Mouse (Mus musculus) urinary bladder, postnatal 36 days (tissue): Measurements from ENCODE around the gene Smad3.

ENCODE experiments used
- DNase-seq, 2 experiments: peaks; one replicate each; pipeline ENCODE4 v3.0.0; 2022; ENCODE audit warnings: low spot score in 2 of 2, mixed read lengths in 1 of 2

The Smad3 gene

DNA sequence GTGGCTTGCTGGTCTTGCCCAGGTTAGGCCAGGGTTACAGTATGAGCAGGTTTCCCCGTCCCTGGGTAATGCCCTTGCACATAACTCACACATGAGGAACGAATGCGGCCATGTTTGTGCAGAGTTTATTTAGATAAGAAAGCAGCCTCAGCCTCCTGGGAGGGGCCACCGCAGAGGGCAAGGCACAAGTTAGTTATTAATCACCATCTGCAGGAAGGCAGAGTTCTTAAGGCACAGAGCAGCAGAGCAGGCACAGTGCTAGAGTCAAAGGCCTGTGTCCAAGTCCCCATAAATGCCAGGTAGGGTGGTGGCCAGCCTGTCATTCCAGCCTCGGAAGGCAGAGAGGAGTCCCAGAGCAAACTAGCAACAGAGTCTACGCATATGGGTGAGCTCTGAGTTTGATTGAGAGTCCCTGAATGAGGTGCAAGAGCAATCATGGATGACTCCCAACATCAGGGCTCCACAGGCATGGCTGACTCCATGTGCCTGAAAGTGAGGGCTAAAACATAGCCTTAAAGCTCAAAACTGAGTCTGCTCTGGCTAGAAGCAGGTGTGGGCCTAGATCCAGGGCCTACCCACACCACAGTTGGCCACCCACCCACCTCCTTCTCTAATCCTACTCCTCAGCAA is 17.2 kb upstream of the Smad3 start:
- DNase-seq: no peak

GRCm38 (mm10) chr9:63772452-63772851 is 14.7 kb upstream of the Smad3 start:
- no peak for DNase-seq

DNA sequence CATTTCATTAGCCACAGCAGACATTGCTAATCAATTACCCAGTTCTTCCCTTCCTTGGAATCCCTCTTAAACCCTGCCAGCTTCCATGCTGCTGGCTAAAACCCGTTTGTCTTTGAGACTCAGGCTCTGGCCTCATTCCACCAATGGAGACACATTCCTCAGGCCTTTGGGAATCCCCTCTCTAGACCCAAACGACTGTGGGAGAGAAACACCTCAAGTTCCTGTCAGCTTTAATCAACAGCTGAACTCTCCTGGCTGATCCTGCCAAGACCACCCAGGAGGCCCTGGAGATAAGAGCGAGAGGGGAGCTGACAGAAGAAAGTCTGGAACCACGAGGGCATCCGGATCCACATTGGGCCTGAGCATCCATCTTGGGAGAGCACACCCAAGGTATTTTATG is 13.9 kb upstream of the Smad3 start:
- DNase-seq: no peak

DNA sequence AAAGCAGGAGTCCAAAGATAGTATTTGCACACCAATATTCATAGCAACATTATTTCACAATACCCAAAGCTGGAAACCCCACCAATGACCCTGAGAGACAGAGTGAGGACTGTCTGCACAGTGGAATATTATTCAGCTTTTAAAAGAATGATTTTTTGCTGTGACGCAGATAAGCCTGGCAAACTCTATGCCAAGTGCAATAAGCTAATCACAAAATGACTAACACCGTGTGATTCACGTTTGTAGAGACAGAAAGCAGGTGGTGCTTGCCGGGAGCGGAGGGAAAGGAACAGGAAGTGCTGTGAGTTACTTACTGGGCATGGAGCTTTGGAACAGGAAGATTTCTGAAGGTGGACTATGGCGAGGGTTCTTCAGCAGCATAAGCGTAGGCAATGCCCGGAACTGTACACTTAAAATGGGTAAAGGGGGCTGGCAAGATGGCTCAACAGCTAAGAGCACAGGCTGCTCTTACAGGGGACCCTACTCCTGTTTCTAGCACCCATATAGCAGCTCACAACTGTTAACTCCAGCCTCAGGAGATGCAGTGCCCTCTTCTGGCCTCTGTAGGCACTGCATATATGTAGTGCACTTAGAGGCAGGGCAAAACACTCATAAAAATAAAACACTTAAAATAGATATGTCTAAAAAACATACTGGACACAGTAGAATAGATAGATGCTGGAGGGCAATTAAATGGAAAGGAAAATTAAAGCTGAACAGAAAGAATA is 3.7 kb upstream of the Smad3 start:
- DNase-seq: no peak

DNA sequence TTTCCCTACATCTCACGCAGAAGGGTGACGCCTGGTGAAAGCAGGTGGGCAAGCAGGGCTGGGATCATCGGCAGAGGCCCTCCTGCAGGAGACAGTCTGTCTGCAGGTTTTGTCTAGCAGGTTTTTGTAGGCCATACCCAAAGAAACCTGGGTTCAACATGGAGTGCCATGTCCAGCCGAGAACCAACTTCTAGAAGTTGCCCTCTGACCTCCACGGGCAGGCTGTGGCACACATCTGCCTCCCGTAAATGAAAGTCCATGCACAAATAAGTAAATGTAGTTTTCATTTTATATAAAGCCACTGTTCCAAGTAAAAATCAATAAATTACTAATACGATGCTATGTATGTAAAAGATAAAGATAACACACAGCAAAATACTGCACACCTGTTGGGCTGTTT is 3.0 kb upstream of the Smad3 start:
- DNase-seq: no peak

DNA sequence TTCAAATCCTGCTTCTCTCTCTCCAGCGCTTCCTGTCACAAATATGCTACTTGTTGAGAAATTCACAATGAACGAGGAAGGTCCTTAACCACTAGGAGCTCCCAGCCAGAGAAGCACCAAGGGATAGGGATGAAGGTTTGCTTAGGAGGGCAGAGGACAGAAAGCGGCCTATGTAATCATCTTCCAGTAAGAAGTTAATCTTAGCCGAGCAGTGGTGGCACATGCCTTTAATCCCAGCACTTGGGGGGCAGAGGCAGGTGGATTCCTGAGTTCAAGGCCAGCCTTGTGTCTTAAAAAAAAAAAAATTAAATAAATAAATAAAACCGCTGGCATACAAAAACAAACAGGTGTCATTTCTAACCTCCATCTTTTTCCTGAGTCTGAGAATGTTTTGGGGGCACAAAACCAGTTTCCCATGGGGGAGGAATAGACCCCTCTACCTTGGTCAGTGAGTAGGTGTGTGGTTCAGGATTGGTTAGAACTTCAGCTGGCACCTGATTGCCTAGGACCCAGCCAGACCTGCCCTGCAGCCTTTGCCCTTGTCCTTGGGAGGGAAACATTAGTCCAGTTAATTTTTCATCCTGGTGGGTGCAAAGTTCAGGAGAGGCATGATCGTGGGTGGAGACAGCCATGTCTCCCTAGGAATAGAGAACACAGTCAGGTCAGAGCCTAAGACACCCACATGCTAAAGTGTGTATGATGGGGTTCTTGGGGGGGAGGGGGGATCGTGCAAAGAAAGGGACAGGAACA is 2.4 kb upstream of the Smad3 start:
- DNase-seq: no peak

GRCm38 (mm10) chr9:63758641-63759391 is 1.0 kb upstream of the Smad3 start:
- DNase-seq: no peak

DNA sequence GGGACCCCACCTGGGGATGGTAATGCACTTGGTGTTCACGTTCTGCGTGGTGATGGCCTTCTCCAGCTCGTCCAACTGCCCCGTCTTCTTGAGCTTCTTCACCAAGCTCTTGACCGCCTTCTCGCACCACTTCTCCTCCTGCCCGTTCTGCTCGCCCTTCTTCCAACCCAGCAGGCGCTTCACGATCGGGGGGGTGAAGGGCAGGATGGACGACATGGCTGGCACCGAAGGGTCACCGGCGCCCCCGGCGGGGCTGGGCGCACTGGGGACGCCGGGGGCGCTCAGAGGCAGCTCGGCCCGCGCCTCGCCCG is 377 bp downstream of the Smad3 start:
- no peak for DNase-seq

GRCm38 (mm10) chr9:63756581-63757461 is 973 bp downstream of the Smad3 start:
- DNase-seq: peak in 1 of 2 experiments; percentile 36

- no peak for DNase-seq
Measured at GRCm38 (mm10) chr9:63755671-63756543, 1.9 kb downstream of the Smad3 start.

DNA sequence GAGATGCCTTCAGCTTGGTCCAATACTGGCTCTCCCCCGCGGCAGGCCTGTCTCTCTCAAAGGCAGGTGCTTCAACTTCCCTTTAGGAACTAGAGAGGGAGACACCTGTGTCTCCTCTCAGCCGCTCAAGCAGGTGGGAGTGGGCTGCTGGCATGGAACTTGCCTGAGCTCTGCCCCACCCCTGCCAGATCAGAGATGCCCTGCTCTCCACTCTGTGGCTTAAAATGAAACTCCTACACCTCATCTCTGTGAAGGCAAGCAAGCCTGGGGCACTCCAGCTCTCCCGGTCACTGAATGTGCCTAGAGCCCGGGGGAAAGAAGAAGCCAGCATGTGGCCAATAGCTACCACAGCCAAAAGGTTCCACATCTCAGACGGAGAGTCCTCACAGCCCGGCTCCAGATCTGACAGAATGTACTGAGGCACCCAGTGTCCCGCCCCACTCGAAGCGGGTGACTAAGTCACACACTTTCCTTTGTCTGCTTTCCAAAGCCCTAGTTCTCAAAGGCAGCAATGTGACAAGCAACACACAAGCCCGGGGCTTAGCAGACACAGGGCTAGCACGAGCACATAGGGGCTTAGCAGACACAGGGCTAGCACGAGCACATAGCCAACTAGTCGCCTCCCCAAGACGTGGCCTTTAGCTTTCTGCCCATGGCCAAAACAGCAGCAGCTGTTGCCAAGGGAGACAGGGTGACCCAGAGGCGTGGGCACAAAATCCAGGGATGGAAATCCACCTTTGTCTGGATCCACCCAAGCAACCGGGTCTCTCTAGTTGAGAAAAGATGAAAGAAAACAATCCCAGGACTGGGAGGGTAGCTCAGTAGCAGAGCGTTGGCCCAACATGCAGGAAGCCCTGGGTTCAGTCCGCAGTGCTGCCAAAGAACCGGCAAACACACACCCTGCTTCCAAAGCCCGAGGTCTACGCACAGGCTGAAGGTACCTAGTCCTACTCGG is 3.0 kb downstream of the Smad3 start:
- DNase-seq: peak in 1 of 2 experiments; percentile 48

DNA sequence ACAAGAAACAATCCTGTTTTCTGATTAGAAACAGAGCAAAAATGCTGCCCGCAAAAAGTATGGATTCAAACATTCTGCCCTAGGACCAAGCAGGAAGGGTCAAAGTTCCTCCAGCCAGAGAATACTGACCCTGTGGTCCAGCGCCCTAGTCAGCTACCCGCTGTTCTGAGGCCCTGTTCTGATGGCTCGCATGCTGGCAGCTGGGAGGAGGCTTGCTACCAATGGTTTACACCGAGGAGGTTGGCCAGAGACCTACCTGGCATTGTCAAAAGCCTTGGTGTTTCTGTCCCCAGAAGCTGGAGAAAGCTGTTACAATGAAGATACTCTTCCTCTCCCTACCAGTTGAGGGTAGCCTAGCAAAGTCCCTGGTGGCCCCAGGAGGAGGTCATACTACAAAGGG is 3.8 kb downstream of the Smad3 start:
- no peak for DNase-seq

DNA sequence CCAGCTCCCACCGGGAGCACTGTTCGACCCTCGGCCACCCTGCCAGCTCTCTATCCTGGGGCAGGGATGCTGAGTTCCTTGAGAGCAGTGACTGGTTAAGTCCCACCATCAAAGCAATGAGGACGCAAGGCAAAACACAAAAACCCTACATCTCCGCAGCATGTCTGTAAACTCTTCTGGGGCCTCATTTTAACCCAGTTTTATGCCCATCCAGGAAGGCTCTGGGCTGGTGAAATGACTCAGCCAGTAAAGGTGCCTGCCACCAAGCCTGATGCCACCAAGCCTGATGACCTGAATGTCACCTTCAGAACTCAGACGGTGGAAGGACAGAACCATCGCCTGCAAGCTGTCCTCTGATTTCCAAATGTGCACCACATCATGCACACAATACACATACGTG is 4.4 kb downstream of the Smad3 start:
- DNase-seq: no peak

DNA sequence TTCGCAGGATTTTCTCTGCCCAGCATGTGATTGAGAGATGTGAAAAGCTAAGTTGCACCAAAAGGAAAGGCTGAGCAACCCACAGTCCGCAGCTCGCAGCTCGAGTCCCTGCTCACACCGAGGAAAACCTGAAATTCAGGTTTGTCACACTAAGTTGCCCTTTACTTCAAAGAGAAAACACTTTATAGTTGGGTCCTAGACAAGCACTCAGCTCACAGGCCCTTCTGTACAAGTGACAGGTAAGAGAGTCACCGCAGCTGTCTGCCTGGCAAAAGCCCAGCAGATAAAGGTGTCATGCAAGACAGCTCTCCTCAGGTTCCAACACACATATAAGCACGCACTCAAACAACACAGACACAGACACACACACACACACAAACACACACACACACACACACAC is 5.2 kb downstream of the Smad3 start:
- no peak for DNase-seq

- DNase-seq: no peak
Measured at GRCm38 (mm10) chr9:63751325-63751724, 6.5 kb downstream of the Smad3 start.

DNA sequence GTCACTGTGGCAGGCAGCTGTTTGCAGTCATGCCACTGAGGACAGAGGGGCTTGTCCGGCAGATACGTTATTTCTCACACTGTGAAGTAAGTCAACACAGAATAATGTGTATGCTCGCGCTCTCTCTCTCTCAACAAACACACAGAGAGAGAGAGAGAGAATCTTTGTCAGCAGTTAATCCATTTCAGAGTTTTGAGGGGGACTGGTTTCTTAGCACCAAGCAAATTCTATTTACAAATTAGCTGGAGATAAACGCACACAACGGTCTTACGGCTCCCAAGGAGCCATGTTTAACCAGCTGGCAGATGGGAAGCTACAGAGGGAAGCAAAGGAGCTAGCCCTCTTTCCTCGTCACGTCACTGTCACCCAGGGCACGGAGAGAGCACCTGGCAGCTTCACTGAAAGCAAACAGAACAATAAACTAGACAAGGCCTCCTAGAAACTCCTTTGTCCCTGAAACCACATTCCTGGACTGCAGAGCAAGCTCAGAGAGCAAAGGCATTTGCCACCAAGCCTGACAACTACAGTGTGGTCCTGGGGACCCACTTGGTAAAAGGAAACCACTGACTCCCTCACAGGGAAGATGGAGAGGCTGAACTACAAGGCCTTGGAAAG is 7.3 kb downstream of the Smad3 start:
- DNase-seq: no peak

- DNase-seq: no peak
Measured at GRCm38 (mm10) chr9:63749296-63749915, 8.4 kb downstream of the Smad3 start.

DNA sequence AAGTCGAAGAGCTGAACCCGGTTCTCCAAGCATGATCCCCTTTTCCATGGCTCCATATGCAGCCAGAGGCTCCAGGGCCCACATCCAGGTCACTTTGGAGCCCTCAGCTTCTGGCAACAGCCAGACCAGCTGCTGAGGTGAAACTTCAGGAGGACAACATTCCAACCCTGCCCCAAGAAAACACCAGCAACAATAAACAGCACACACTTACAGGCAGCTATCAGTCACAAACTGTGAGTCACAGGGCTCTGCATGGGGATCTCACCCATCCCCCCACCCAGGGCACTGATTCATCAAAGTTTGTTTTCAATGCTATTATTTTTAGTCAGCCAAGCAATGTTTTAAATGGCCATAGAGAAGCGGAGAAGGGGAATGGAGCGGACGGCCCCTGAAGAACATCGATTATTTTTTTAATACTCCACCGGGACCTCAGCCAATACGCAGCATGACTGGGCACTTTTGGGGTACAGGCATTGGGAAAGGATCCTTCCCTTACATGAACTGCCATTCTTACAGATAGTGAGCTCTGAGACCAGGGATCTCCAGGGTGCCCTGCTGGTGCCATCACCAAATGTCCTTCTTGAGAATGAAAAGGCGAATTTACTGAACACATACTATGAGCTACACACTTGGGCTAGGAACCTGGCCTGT is 10.0 kb downstream of the Smad3 start:
- DNase-seq: peak in 1 of 2 experiments; percentile 43
